Mouse (Mus musculus) right cerebral cortex, postnatal 14 days (tissue): ENCODE data around the gene Srgap1.

ENCODE experiments used
- DNase-seq: peaks from one replicate; pipeline ENCODE4 v3.0.0; 2022

Srgap1 gene

DNA sequence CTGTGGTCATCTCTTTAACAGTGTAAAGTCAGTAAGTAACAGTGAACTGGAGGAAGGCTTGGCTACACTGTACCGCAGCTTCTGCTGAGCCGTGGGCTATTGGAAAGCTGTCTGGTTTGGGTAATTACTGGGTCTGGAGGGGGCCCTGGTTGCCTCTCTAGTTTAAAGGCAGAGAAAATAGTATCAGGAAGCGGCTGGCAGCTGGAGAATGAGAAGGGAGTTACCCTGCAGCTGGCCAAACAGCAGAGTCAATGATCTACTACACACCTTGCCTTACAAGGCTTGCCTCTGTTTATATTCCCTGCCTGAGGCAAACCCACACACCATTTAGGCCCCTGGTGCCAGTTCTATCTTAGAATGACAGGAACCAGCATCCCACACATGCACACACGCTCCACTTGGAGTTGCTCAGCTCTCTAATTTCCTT is 174.0 kb downstream of the Srgap1 start:
- no peak for DNase-seq

DNA sequence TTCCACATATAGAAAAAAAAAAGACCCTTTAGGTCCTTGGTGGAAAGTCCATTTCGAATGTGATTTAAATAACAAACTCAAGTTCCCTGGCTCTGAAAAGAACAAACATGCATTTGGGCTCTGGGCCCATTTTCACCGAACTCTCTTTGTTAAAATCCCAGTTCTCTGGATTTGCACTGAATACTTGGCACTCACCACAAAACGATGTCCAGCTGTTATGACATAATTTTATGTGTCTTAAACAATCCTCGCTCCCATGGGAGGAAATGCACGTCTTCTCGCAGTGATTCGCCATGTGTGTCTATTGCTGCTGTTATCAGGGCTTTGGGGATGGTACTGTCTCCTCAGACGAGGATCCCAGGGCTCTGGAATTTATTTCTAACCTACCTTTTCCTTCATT is 177.2 kb downstream of the Srgap1 start:
- DNase-seq, result no peak

DNA sequence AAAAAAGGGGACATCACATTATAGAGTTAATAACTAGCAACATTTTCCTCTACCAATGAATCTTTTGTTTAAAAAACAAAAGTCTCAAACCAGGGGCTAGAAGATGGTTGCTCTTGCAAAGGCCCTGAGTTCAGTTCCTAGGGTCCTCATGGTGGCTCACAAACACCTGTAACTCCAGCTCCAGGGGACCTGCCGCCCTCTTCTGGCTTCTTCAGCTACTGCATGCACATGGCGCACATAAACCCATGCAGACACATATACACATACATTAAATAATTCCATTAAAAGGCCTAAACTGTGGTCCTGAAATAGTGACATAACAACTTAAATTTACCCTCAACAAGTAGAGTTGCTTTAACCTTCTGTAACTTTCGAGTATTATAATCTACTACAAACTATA is 178.9 kb downstream of the Srgap1 start:
- no peak for DNase-seq

DNA sequence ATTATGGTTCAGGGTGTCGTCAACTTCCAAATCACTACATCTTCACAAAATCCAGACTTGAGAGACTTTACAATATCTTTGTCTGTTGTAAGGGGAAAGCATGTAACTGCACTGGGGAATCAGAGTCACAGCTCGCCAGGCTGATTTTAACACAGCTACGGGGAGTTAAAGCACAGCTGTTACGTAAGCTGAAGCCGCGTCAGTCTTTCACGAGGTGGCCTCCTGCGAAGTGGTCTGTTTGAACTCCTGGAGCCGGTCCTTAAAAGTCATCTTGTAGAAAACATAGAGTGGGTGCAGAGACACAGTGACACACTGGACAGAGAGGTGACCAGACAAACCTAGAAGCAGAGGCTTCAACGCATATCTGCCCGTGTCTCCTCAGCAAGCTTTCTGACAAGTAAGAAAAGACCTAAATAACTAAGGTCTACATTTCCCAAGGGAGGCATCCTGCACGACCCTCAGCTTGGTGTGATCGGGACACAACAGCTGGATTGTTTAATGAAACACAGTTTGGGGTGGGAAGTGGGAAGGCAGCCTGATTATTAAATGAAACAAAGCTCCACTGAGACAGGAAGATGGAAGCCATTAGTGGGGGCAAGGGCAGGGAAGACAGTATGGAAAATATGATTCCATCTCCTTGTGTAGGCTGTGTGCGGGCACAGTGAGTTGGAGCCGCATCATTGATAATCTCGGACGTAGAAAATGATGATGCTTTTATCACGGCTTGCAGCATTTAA is 181.4 kb downstream of the Srgap1 start:
- DNase-seq, result no peak

DNA sequence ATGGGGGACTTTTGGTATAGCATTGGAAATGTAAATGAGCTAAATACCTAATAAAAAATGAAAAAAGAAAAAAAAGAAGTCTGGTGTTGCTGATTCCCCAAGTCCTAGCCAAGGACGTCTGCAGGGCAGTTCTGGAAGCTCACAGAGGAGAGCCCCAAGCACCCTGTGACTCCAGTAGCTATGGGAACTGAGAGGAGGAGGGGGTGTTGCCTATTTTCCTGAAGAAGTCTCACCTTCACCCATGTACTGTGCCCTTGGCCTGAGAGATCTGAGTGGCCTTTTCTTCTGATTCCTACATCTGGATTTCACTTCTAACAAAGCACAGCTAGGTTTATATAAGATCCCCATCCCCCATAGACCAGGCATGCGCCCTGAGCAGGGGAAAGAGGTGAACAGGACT is 186.2 kb downstream of the Srgap1 start:
- DNase-seq, result no peak

DNA sequence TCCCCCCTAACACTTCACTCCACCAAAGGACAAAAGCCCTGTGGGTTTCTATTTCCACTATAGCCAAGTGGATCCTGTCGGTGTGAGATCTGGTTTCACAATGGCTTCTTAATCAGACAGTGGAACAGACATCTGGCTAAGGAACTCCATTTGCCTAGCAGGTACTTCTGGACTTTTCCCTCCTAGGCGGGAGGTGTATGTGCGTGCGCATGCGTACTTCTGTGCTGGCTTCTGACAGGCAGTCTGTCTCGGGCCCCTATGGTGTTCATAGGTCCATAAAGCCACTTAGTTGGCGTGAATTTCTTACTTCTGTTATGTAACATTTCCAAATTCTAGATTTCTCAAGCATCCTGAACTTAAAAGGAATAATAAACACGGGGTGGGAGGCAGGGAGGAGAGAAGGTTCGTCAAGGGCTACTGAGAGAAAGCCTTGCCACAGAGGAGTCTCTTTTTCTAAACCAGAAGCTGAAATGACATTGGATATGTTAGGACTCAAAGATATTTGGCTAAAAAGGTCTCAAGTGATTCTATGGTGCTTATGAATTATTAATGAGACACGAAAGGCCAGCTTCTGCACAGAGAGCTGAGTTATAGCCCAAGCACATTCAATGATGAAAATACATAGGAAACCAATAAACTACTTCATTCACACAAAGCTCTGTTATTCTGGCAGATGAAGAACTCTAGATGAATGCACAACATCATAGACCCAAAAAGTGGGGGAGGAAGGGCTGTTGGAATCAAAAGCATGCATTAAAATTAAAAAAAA is 187.1 kb downstream of the Srgap1 start:
- DNase-seq, result no peak

DNA sequence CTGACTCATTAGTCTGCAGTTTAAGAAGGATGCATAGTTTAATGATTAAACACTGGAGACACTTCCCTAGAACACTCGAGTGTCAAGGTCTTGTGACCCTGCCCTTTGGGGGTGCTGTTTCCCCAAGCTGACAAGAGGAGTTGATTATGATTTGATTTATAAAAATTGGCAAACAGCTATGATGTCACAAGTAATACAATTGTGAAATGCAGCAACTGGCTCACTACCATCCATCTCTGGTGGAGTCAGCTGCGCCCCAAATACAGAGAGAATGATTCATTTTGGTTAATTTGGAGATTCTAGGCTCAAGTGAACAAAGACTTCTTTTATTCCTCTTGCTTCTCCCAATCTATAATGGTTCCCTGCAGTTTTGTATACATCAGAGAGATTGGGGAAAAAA is 188.2 kb downstream of the Srgap1 start:
- DNase-seq, result no peak

DNA sequence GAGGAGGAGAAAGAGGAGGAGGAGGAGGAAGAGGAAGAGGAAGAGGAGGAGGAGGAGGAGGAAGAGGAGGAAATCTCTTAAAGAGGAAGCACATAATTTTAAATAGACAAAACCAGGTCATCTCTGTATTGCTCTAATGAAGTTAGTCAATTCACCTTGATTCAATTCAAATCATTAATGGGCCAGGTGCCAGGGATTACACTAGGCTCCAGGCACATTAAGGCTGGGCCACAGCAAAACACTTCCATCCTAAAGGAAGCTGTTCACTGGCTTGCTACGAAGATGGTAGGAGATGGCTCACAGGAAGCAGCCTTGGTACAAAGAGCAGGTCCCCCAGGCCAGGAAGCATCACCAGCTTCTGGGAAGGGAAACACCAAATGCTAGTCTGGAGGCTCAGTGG is 189.0 kb downstream of the Srgap1 start:
- DNase-seq, result no peak

DNA sequence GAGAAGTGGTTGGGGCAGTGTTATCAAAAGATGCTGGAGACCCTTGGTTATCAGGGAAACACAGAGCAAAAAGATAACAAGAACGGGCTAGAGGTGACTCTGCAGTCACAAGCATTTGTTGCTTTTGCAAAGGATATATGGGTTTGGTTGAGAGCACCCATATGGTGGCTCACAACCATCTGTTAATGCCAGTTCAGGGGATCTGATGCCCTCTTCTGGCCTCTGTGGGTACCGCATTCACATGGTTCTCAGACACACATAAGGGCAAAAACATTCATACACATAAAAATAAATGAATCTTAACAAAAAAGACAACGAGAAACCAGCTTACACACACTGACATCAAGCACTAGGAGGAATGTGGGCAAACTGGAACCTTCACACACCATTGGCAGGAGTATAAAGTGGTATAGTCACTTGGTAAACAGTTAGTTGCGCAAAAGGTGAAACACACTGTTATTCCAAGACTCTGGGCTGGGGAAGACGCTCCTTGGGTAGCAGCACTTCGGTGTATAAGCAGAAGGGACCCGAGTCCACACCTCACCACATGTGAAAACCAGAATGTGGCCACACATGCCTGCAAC is 191.2 kb downstream of the Srgap1 start:
- no peak for DNase-seq

DNA sequence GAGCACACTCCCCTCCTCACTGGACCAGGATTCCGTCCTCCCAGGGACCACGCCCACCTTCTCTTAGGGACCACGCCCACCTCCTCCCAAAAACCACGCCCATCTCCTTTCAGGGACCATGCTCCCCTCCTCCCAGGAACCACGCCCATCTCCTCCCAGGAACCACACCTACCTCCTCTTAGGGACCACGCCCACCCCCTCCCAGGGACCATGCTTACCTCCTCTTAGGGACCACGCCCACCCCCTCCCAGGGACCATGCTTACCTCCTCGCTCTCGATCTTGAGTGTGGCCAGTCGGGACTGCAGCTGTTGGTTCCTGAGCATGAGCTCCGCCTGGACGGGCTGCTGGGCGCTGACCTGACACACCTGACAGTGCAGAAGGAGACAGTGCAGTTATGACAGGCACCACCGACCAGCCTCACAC is 193.7 kb downstream of the Srgap1 start:
- DNase-seq, result no peak

DNA sequence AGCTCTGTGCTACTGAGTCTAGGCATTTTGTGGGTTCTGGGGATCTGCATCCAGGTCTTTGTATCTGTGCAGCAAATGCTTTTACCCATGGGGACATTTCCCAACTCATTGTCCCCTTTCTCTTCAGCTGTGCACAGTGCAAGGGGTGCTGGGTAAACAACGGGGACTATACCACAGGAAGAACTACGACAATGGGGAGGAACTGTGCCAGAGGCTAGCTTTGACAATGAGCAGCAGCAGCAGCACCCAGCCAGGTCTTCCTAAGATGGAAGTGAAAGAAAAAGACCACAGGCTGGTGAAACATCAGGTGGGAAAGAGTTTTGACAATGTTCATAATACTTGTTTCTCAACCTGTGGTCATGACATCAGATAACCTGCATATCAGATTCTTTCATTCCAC is 197.6 kb downstream of the Srgap1 start:
- DNase-seq, result no peak

DNA sequence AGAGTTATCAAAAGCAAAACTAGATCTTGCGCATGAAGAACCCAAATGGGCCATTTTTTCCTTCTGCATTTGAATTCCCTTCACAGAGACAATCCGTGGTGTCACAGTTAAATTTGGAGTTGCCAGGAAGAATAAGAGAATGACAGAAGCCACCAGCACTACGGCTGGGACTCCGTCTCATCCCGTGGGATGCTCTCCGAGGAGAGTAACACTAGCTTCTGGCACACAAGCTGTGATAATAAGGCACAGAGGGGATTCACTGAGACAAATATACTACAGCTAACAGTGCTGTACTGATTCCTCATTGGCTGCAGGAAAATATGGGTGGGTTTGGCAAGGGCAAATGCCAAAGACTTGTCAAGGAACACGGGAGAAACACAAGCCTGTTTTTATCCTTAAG is 201.4 kb downstream of the Srgap1 start:
- DNase-seq, result no peak

DNA sequence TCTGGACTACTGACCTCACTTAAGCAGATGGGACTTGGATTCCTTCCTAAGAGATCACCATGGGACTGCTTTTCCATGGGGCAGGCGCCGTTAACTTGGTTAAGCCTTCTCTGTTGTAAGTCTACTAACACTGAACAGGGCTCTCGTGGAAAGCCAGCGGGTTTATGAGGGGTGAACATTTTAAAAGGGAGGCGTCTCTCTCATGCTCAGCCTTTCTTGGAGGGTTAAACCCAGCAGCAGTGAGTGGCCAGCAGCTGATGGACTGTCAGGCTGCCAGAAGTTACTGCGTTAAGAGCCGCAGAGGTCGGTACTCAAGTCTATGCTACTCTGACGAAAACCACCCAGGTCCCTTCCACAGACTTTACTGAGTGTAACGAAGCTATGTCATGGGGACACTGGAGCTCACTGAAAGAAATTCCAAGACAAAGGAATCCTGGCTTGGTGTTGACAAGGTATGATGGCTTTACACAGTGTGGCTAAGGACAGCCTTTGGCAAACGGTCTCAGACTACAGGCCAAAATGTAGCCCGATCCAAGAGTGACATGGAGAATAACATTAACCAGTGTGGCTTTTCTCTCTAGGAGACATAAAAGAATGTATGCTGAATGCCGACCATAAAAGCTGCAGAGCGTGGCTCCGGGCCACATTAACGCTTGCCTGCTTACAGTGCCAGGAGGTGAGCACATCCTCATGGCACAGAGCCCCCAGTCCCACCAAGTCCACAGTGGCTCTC is 209.8 kb downstream of the Srgap1 start:
- no peak for DNase-seq

DNA sequence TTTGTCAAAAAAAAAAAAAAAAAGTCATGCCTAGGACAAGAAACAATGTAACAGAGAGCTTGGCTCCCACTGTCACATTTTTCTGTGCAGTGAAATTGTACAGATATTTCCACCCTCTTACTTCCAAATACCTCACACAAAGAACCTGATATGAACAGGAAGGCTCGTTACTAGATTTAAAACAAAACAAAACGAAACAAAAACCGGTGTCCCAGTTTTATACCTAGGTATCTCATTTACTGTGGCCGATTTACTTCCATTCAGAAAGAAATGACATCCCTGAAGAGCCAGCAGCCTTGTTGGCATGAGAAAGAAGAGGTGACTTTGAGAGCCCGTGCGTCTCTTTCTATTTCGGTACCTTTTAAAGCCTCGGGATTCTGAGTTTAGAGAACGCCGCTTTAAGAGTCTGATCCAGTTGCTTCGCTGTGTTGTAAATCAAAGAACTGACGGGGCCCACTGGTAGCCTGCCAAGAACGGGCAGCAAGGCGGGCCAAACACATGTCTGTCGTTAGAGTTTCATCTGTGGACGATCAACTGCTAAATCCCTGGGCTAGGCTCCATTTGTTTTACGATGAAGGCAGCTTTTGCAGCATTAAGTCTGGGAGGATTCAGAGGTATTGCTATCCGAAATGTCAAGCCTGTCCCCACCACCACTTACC is 210.5 kb downstream of the Srgap1 start:
- peak; percentile 65 for DNase-seq

DNA sequence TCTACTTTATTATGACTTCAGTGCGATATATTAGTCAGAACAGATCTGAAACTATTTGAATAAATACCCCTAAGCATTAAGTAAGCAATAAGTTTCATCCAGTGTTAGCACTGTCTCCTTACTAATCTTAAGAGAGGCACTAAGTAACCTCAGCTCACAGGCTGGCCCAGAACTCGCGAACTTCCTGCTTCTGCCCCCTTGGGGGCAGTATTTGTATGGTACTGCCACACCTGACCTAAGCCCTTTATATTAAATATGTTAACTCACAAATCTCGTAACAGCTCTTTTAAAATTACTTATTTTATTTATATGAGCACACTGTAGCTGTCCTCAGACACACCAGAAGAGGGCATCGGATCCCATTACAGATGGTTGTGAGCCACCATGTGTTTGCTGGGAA is 213.7 kb downstream of the Srgap1 start:
- no peak for DNase-seq

DNA sequence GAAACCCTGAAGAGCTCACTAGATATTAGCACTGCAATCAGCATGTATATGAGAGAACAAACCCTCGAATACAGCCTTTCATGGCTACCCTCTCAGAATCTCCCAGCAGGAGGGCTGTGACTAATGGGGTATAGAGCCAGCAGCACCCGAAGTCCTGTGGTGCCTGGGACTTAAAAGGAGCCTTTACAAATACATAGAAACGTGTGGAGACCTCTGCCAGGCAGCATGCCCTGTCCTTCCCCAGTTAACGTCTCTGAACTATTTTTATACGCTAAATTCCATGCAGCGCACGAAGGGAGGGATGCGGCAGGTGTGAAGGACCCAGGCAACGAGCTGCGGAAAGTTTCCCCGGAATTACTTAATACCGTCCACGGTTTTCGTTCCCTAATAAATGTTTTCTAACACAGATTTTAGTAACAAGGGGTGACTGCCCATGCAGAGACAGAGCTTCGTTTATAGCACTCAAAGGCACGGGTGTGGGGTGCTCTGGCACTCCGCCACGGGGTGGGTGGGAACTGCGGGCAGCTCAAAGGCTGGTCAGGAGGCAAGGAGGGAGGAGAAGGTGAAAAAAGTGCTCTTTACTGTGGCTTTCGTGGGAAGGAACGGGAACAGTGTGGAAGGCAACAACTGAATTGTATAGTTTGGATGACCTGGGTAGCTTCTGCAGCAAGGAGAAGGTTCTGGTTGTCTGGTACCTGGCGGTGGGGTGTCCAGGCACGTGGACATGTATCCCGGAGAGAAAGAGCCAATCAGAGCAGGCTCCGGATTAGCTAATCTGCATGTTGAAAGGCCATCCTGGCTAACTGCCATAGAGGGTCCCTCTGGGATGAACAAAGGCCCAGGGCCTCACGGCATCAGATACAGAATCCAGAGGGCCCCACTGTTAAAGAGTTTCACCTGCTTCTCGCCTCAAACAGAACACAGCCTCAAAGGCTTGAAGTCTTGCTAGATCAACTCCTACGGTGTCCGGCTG is 216.5 kb downstream of the Srgap1 start:
- DNase-seq, result no peak

DNA sequence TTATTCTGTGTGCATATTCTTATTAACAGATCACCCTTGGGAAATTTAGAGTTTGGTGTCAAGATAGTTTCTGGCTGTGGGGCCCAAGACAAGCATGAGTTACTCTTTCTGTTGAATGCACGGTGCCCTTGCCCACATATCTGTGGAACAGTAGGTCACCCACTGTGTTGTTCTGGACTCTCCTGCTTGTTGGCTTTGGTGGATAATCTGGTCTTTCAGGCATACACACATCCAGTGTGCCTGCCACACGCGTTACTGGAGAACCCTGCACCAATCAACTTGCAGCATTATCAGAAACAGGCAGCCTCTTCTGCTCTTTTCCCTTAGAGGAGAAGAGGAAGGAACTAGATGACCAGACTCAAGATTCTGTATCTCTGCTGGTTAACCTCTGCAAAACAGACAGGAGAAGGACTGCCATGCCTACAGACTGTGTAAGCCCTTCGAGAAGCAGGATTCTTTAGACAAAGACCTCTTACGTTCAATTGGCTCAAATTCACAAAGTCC is 217.3 kb downstream of the Srgap1 start:
- no peak for DNase-seq

DNA sequence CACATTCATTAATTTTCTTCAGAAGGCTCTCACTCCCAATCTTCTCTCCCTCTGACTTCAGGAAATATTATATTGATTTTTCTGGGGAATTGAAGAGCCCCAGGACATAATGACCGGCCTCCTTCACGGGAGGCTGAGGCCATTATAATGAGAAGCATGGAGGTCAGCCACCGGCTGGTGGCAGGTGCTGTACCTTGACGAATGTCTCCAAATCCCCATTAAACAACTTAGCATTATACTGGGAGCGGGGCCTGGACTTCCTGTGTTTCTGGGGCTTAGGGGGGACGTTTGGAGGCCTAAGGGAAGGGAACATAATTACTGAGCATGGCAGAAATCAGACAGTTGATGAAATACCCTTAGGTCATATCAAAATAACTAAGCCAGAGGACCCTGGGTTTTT is 218.1 kb downstream of the Srgap1 start:
- no peak for DNase-seq

DNA sequence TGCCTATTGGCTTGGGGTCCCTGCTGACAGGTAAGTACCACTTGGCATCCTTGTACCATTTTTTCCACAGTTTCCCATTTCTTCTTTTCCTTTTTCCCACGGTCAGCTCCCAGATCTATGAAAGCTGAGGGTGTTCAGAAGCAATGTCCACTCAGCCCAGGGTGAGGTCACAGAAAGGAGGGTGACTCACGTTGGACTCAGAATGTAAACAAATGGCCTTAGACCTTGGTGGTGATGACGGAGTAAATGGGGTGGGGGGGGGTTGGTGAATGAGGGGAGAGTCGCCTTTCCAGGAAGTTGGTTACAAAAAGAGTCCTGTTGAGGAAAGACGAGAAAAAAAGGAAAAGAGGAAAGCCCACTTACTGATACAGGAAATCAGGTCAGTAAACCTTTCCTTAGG is 224.4 kb downstream of the Srgap1 start:
- DNase-seq, result no peak

DNA sequence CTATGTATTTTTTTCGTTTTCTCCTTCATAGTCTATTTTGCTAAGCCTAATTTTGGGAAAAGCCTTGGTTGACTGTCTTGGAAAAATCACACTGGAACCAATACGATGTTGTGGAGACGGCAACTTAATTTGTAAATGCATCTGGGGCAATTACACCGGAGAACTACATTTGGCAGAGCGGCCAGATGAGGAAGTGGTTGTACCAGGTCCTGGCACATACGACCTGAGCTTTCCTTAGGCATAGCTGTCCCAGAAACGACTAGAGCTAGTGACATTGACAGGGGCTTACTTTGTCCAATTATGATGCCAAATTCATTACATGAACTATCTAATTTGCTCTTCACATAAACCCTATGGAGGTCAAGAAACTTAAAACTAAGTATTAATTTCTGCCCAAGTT is 226.3 kb downstream of the Srgap1 start:
- no peak for DNase-seq

DNA sequence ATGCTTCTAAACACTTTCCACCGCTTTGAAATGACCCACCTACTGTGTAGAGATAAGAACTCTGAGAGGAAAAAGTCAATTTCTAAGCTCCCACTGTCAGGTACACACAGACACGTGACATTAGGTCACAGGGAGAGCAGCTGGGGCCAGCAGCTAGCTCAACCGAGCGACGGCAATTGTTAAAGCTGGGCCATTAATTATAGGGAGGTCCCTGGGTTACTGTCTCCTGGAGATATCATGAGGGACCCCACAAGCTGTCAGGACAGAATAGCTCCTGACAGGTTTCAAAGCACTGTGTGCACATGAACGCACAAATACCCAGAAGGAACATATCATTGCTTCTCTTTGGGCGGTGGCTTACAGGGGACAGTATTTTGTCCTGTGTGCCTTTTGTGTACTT is 229.1 kb downstream of the Srgap1 start:
- no peak for DNase-seq

DNA sequence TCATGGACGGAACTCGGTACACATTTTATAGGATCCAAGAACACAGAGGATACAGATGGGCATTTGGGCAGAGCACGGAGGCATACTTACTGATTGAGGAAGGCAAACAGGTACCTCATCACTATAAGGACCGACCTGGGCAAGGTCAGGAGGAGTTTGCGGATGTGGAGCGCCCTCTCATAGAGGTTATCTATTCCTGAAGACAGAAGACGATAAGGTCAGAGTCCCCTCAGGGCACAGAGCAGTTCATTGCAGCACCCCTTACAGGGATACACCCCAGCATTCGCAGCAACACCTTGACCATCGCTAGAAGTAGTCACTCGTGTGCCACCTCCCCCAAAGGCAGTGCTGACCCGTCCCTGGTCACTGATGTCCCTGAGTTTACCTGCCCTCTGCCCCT is 239.3 kb downstream of the Srgap1 start:
- DNase-seq, result no peak
